Mouse (Mus musculus) MEL (cell line): Measurements from ENCODE around the gene Olfr1440. TPM values are rescaled to one million over a fixed set of nuclear protein-coding genes. Genes with fewer than 3 reads are reported as not detected.
A peak's percentile ranks its signal among the peaks of the same experiment; 100 is the strongest.

Experiments used
- DNase-seq: peaks from one replicate; pipeline ENCODE4 v3.0.0; 2011; ENCODE audit warnings: low read depth, low spot score
- H3K27ac ChIP-seq: 2 replicates; pipeline ENCODE4 v1.5.1; 2012; ENCODE audit warnings: low read depth, mild to moderate bottlenecking, control low read depth, low read length, moderate library complexity; ENCODE audit not compliant: control insufficient read depth
- H3K27me3 ChIP-seq, 2 experiments: fragments of 150-350 bp in 1 of 2; sonication (generic) in 1 of 2; 2 replicates each; pipeline ENCODE4 v1.6.1; 2012; ENCODE audit warnings: low read length in 2 of 2, mild to moderate bottlenecking in 2 of 2, improper control_type of control experiment in 1 of 2, moderate library complexity in 1 of 2; ENCODE audit not compliant: insufficient read depth in 2 of 2, control insufficient read depth in 1 of 2
- H3K36me3 ChIP-seq, 2 experiments: 2 replicates each; pipeline ENCODE4 v1.6.1; 2012 to 2014; ENCODE audit warnings: low read length in 2 of 2, improper control_type of control experiment in 1 of 2, inconsistent platforms in 1 of 2, mild to moderate bottlenecking in 1 of 2; ENCODE audit not compliant: insufficient read depth in 2 of 2, control insufficient read depth in 1 of 2
- H3K4me1 ChIP-seq, 2 experiments: fragments of 150-350 bp in 1 of 2; sonication (generic) in 1 of 2; 2 replicates each; pipeline ENCODE4 v1.6.1; 2012; ENCODE audit warnings: low read length in 2 of 2, improper control_type of control experiment in 1 of 2, mild to moderate bottlenecking in 1 of 2; ENCODE audit not compliant: insufficient read depth in 2 of 2, control insufficient read depth in 1 of 2
- H3K4me3 ChIP-seq, 2 experiments: fragments of 150-350 bp in 1 of 2; sonication (generic) in 1 of 2; 2 replicates each; pipeline ENCODE4 v1.5.1; 2012; ENCODE audit warnings: low read depth in 2 of 2, low read length in 2 of 2, mild to moderate bottlenecking in 2 of 2, moderate library complexity in 2 of 2, control low read depth in 1 of 2, improper control_type of control experiment in 1 of 2; ENCODE audit not compliant: control insufficient read depth in 1 of 2, insufficient read depth in 1 of 2
- H3K79me2 ChIP-seq: 2 replicates; pipeline ENCODE4 v1.6.1; 2012; ENCODE audit warnings: mild to moderate bottlenecking, low read length, moderate library complexity; ENCODE audit not compliant: control insufficient read depth, poor library complexity, insufficient read depth
- H3K9ac ChIP-seq: 2 replicates; pipeline ENCODE4 v1.6.1; 2012; ENCODE audit warnings: low read depth, mild to moderate bottlenecking, control low read depth, low read length, moderate library complexity; ENCODE audit not compliant: control insufficient read depth, poor library complexity, severe bottlenecking
- H3K9me3 ChIP-seq: fragments of 150-350 bp; sonication (generic); replicated peaks from 2 replicates; pipeline ENCODE4 v1.6.1; 2012; ENCODE audit warnings: mild to moderate bottlenecking, low read length, improper control_type of control experiment, moderate library complexity; ENCODE audit not compliant: insufficient read depth
- BHLHE40 ChIP-seq: IDR thresholded peaks from 2 replicates; pipeline ENCODE4 v1.6.1; 2012; ENCODE audit warnings: low read depth, mild to moderate bottlenecking, inconsistent platforms, low read length, improper control_type of control experiment, borderline replicate concordance
- CTCF ChIP-seq, 3 experiments: IDR thresholded peaks in 2 of 3; conservative IDR thresholded peaks in 1 of 3; 2 replicates each; pipeline ENCODE4 v1.5.1; 2011 to 2012; ENCODE audit warnings: low read length in 3 of 3, low read depth in 2 of 3, mild to moderate bottlenecking in 2 of 3, improper control_type of control experiment in 1 of 3, inconsistent platforms in 1 of 3, mixed read lengths in 1 of 3, moderate library complexity in 1 of 3; ENCODE audit not compliant: control insufficient read depth in 1 of 3, insufficient read depth in 1 of 3, poor library complexity in 1 of 3, severe bottlenecking in 1 of 3
- EP300 ChIP-seq, 2 experiments: IDR thresholded peaks; 2 replicates each; pipeline ENCODE4 v1.6.1; 2011; ENCODE audit warnings: improper control_type of control experiment in 2 of 2, low read length in 2 of 2, low read depth in 1 of 2, mild to moderate bottlenecking in 1 of 2
- GABPA ChIP-seq: IDR thresholded peaks from 2 replicates; pipeline ENCODE4 v1.6.1; 2012; ENCODE audit warnings: low read depth, mild to moderate bottlenecking, inconsistent platforms, low read length, improper control_type of control experiment, moderate library complexity
- GATA1 ChIP-seq: IDR thresholded peaks from 2 replicates; pipeline ENCODE4 v1.6.1; 2011; ENCODE audit warnings: low read depth, low read length, improper control_type of control experiment
- JUND ChIP-seq: IDR thresholded peaks from 2 replicates; pipeline ENCODE4 v1.6.1; 2011; ENCODE audit warnings: low read depth, mild to moderate bottlenecking, improper control_type of control experiment, low read length
- MAX ChIP-seq: IDR thresholded peaks from 2 replicates; pipeline ENCODE4 v1.6.1; 2011; ENCODE audit warnings: low read length, improper control_type of control experiment
- MEF2A ChIP-seq: IDR thresholded peaks from 2 replicates; pipeline ENCODE4 v1.6.1; 2014; ENCODE audit warnings: low read depth, mild to moderate bottlenecking, inconsistent platforms, low read length, improper control_type of control experiment; ENCODE audit not compliant: poor library complexity, insufficient replicate concordance, severe bottlenecking; ENCODE audit errors: extremely low read depth
- MXI1 ChIP-seq: IDR thresholded peaks from 2 replicates; pipeline ENCODE4 v1.6.1; 2011; ENCODE audit warnings: mild to moderate bottlenecking, low read depth, low read length, improper control_type of control experiment
- MYB ChIP-seq: IDR thresholded peaks from 2 replicates; pipeline ENCODE4 v1.6.1; 2011; ENCODE audit warnings: mild to moderate bottlenecking, low read depth, low read length, improper control_type of control experiment
- NELFE ChIP-seq: IDR thresholded peaks from 2 replicates; pipeline ENCODE4 v1.6.1; 2011; ENCODE audit warnings: low read depth, low read length, improper control_type of control experiment
- POLR2AphosphoS2 ChIP-seq: IDR thresholded peaks from 2 replicates; pipeline ENCODE4 v1.6.1; 2011; ENCODE audit warnings: low read length, improper control_type of control experiment
- POLR2AphosphoS5 ChIP-seq: IDR thresholded peaks from 2 replicates; pipeline ENCODE4 v1.6.1; 2012; ENCODE audit warnings: low read depth, borderline replicate concordance, mild to moderate bottlenecking, inconsistent platforms, low read length, moderate library complexity, mixed read lengths
- RAD21 ChIP-seq: IDR thresholded peaks from 2 replicates; pipeline ENCODE4 v1.6.1; 2011; ENCODE audit warnings: mild to moderate bottlenecking, low read depth, low read length, improper control_type of control experiment
- SIN3A ChIP-seq: IDR thresholded peaks from 2 replicates; pipeline ENCODE4 v1.6.1; 2012; ENCODE audit warnings: low read length, improper control_type of control experiment, inconsistent platforms
- SMC3 ChIP-seq: IDR thresholded peaks from 2 replicates; pipeline ENCODE4 v1.6.1; 2011; ENCODE audit warnings: low read depth, low read length, improper control_type of control experiment
- TAL1 ChIP-seq: IDR thresholded peaks from 2 replicates; pipeline ENCODE4 v1.6.1; 2012; ENCODE audit warnings: mild to moderate bottlenecking, inconsistent platforms, low read length, moderate library complexity, mixed read lengths
- ZC3H11A ChIP-seq: IDR thresholded peaks from 2 replicates; pipeline ENCODE4 v1.6.1; 2012; ENCODE audit warnings: low read depth, mild to moderate bottlenecking, inconsistent platforms, low read length, improper control_type of control experiment
- ZKSCAN1 ChIP-seq: IDR thresholded peaks from 2 replicates; pipeline ENCODE4 v1.6.1; 2012; ENCODE audit warnings: low read depth, mild to moderate bottlenecking, inconsistent platforms, low read length, improper control_type of control experiment, moderate library complexity
- ZMIZ1 ChIP-seq: IDR thresholded peaks from 2 replicates; pipeline ENCODE4 v1.6.1; 2012; ENCODE audit warnings: low read depth, mild to moderate bottlenecking, inconsistent platforms, low read length, improper control_type of control experiment, moderate library complexity
- ZNF384 ChIP-seq: IDR thresholded peaks from 2 replicates; pipeline ENCODE4 v1.6.1; 2012; ENCODE audit warnings: low read depth, mild to moderate bottlenecking, inconsistent platforms, low read length, improper control_type of control experiment
- polyA plus RNA-seq, 2 experiments: library from polyadenylated mRNA; stranded (reverse) in 1 of 2; unstranded in 1 of 2; fragments of >175 nt in 1 of 2; fragments of >200 nt in 1 of 2; gene quantifications; 2 replicates each; pipeline versions ENCODE4 v1.2.1 to v1.2.4; 2012; ENCODE audit warnings: low replicate concordance in 2 of 2, low read depth in 1 of 2; ENCODE audit not compliant: insufficient read length in 2 of 2, insufficient read depth in 1 of 2, missing spikeins in 1 of 2
- total RNA-seq: library from RNA; depleted of rRNA; stranded (reverse); fragments of 300-350 nt; gene quantifications from 2 replicates; pipeline ENCODE4 v1.2.3, GENCODE M21; 2012

Olfr1440 gene
- total and polyA plus RNA-seq, 3 experiments: 0.01 TPM; not detected in 2

DNA sequence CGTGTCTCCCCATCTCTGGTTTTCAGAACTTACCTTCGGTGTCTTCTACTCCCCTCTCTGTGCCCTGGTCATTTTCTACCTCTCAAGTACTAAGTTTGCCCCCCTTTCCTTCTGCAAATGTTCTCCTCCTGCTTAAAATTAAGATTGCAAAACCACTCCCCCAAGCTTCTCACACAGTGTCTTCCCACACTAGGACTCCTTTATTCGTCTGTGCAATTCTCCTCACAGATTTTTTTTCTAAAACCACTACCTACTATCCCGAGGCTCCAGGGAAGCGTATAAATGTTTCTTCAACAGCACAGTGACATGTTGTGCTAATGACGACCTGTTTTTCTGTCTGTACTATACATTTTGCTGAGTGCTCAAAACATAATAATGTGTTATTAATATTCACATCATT is 33.5 kb downstream of the Olfr1440 start:
- Histone ChIP-seq H3K79me2 (no peaks in the 10 kb centered on the region), H3K36me3 (no peaks in the 10 kb centered on the region), H3K27ac (no peak overlapping the region), H3K9ac (no peak overlapping the region), H3K4me3 (no peak overlapping the region), H3K27me3 (no peaks in the 10 kb centered on the region; a peak in 1 of 4 replicates), H3K4me1 (no peaks in the 10 kb centered on the region), H3K9me3 (no peaks in the 10 kb centered on the region)
- no peak for DNase-seq
- TF ChIP-seq EP300 (IDR thresholded peaks at IDR 0.05; ENCODE audit: low read depth in 1 of 2, low read length in 2 of 2) (no peak), GABPA (no peak), POLR2AphosphoS5 (no peak), ZC3H11A (no peak), MXI1 (no peak), NELFE (no peak), MAX (no peak), BHLHE40 (no peak), SIN3A (no peak), JUND (no peak), ZKSCAN1 (no peak), ZMIZ1 (no peak), RAD21 (no peak), CTCF (IDR thresholded peaks at IDR 0.05 in 2 of 3, conservative IDR thresholded peaks at IDR 0.05 in 1 of 3; ENCODE audit: control insufficient read depth in 1 of 3, insufficient read depth in 1 of 3, low read depth in 2 of 3, low read length in 3 of 3, poor library complexity in 1 of 3, severe bottlenecking in 1 of 3) (no peak), TAL1 (no peak), MYB (no peak), MEF2A (no peak), POLR2AphosphoS2 (no peak), GATA1 (no peak)

DNA sequence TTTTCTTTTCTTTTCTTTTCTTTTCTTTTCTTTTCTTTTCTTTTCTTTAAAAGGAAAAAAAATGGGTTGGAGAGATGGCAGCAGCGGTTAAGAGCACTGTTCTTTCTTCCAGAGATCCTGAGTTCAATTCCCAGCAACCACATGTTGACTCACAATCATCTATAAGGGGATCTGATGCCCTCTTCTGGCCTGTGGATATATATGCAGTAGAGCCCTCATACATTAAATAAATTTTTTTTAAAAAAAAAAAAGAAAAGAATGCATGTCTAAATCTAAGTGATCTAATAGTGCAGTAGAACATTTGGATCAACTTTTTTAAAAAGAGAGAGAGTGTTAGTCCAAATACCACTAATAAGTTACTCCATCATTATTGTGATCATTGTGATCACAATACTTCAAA is 34.6 kb downstream of the Olfr1440 start:
- DNase-seq: peak; percentile 13
- H3K36me3 ChIP-seq: no peaks in the 10 kb centered on the region

More for the DNA sequence above, 34.6 kb downstream of the Olfr1440 start:
- peaks cover 0 to 1% of the 10 kb centered on the region in 2 experiments; a peak in 1 of 4 replicates for H3K27me3 ChIP-seq
- H3K9me3 ChIP-seq: no peaks in the 10 kb centered on the region
- H3K9ac ChIP-seq: no peak overlapping the region
- H3K79me2 ChIP-seq: no peaks in the 10 kb centered on the region
- H3K4me1 ChIP-seq: no peaks in the 10 kb centered on the region
- no peak overlapping the region for H3K27ac ChIP-seq
- no peak overlapping the region for H3K4me3 ChIP-seq
- TF ChIP-seq SMC3: no peak
- TF ChIP-seq GABPA: no peak
- peak; percentile 7 for TF ChIP-seq RAD21
- TF ChIP-seq CTCF (IDR thresholded peaks at IDR 0.05 in 2 of 3, conservative IDR thresholded peaks at IDR 0.05 in 1 of 3; ENCODE audit: control insufficient read depth in 1 of 3, insufficient read depth in 1 of 3, low read depth in 2 of 3, low read length in 3 of 3, poor library complexity in 1 of 3, severe bottlenecking in 1 of 3): 0 out of 6 replicates have a peak, but pooled peaks of 1 of the 3 experiments have one; percentile 8
- peak; percentile 54 for TF ChIP-seq ZNF384
